Mouse (Mus musculus) retina, postnatal 7 days (tissue): ENCODE data around the gene Sp7.
"Not testable (repeated sequence)": the region's sequence is repeated elsewhere in the genome, so short reads cannot be mapped to it uniquely, and the experiment has no call there.

Source experiments
- DNase-seq: peaks from one replicate; pipeline ENCODE4 v3.0.0-alpha.2; 2012; ENCODE audit warnings: low read depth, low spot score

Sp7 gene

DNA sequence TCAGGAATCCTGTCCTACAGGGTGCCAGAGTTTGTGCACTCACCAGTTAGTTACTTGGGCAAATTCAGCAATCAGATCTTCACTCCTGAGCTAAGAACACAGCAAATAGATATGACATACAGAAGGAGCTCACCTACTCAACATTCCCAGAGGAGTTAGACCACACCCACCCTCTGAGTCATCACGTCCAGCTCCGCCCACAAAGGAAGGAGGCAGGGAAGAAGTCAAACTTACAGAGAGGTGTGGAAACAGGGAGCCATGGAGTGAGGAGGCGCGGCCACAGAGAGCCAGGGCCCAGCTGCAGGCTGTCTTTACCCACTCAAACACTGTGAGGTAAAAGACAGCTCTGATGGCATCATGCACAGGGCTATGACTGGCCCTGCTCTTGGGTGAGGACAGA is 20.5 kb downstream of the Sp7 start:
- DNase-seq, result no peak

DNA sequence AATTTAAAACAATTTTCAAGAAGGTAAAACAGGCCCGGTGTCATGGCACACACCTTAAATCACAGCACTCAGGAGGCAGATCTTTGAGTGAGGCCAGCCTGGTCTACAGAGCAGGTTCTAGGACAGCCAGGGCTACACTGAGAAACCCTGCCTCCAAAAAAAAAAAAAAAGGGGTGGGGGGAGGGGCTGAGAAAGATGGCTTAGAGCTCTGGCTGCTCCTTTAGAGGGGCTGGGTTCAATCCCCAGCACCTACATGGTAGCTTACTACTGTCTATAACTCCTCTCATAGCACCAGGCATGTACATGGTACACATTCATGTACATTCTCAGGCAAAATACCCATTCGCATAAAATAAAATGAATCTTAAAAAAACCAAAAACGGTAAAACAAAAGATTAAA is 22.5 kb downstream of the Sp7 start:
- DNase-seq, result no peak

DNA sequence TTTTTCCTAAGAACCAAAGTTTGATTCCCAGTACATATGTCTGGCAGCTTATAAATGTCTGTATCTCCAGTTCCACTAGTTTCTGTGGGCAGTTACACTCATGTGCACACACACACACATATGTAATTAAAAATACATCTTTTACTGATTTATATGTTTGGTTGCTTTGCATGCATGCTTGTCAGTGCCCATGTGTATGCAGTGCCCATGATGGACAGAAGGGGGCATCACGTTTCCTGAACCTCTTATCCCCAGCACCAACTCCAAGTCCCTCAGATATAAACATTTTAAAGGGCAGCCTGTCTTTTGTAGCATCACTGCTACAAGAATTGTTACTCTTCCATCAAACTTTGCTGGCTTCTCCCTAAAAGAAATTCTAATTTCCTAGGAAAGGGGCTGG is 25.4 kb downstream of the Sp7 start:
- no peak for DNase-seq

DNA sequence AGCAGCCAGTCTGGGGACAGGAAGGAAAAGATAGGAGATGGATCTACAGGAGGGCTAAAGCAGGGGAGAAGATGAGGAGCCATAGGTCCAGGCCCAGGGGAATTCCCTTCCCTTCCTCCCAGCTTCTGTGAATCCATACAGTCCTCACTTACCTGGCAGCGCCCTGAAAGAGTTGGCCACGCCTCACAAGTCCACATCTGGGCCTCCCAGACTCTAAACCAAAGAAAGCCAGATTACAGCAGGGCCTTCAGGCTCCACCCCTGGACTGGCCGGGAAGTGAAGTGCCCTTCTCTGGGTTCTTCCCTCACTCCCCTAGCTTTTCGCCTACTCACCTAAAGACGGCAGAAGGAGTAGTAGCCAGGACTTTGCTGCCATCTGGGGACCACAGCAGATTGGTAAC is 27.4 kb downstream of the Sp7 start:
- no peak for DNase-seq

DNA sequence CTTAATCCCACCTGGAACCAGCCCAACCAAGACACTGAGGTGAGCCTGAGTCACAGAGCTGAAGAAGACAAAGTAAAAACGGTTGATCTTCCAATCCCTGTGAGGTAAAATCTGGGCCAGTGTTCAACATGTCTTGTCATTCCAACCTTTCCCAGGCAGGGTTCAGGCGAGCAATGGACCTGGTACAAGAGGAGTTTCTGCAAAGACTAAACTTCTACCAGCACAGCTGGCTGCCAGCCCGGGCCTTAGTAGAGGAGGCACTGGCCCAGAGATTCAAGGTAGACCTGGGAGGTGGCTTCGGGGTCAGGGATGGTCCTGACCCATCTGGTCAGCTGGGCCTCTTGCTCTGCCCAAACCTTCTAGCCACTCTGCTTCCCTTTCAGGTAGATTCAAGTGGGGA is 30.0 kb downstream of the Sp7 start:
- no peak for DNase-seq

DNA sequence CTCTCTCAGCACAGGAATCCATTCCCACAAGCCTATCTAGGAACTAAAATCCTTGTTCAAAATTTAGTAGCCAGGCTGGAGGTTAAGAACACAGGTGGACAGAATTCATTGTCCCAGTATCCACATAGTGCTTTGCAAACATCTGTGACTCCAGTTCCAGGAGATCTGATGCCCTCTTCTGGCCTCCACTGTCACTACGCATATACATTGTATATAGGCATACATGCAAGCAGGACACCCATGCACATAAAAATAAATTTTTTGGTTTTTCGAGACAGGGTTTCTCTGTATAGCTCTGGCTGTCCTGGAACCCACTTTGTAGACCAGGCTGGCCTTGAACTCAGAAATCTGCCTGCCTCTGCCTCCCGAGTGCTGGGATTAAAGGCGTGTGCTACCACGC is 31.1 kb downstream of the Sp7 start:
- not testable (repeated sequence) for DNase-seq

DNA sequence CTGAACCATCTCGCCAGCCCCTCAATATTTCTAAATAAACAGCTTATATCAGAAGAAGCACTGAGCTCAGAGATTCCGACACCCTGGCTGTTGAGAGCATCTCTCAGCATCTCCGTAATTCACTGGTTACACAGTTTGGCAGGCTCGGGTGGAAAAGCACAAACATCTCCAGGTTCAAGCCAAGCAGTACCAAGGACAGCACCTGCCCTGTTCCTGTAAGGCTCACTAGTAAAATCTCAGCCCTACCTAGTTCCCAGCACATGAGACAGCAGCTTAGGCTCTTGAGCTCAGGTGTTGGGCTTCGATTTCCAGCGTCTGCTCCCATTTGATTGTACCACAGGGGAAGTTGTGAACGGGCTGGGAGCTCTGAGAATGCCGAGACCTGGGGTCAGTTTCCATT is 31.7 kb downstream of the Sp7 start:
- no peak for DNase-seq

DNA sequence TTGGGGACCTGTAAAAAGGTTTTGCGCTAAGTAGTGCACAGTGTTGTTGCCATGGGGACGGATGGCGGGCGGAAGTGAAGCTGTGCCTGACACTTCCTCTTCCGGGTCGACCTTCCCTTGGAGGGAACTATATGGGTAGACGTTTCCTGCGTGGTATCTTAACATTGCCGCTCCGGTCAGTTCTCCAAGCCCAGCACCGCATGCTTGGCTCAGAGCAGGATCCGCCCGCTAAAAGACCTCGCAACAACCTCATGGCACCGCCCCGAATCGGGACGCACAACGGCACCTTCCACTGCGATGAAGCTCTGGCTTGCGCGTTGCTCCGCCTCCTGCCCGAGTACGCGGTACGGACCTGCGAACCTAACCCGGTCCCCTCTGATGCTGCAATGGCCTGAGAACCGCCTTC is 35.4 kb downstream of the Sp7 start, which contains the start of gene Myg1:
TSS of gene Myg1 (plus strand) at position 100 of the 406 bp plus-strand sequence.
- DNase-seq, result peak; percentile 79

DNA sequence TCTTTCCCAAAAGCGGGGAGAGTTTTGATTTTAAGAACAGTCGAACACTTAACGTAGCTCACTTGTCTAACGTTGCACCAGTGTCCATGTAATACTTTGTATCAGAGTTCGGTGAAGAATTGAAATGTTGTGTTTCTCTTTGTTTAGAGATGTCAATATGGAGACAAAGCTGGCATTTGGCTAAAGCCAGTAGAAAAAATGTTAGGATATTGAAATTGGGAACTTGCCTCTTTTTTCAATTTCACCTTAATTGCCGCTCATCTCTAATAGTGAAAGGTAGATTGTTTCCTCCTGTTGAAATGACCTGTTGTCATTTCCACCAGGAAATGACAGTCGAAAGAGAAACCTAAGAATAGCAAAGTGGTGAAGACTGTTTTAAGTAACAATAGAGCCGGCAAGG is 40.1 kb downstream of the Sp7 start:
- DNase-seq, result no peak

DNA sequence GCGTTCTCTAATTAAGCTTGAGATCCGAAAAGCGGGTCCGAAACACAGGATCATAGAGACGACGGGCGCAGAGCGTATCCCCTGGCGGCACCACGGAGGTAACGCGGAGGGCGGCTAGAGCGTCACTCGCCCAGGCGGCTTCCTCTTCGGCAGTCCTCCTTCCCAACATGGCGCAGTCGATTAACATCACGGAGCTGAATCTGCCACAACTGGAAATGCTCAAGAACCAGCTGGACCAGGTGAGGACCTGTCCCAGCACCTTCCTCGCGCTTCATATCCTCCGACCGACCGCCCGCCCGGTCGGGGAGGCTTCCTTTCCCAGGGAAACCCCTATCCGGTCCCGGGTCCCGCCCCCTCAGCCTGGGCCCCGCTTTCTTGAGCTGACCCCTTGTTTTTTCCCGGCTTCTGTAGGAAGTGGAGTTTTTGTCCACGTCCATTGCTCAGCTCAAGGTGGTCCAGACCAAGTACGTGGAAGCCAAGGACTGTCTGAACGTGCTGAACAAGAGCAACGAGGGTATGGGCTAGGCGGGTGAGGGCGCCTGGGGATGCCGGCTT is 40.9 kb downstream of the Sp7 start, which contains the start of gene Pfdn5:
TSS of gene Pfdn5 (plus strand) at position 95 of the 555 bp plus-strand sequence.
- peak; percentile 68 for DNase-seq

DNA sequence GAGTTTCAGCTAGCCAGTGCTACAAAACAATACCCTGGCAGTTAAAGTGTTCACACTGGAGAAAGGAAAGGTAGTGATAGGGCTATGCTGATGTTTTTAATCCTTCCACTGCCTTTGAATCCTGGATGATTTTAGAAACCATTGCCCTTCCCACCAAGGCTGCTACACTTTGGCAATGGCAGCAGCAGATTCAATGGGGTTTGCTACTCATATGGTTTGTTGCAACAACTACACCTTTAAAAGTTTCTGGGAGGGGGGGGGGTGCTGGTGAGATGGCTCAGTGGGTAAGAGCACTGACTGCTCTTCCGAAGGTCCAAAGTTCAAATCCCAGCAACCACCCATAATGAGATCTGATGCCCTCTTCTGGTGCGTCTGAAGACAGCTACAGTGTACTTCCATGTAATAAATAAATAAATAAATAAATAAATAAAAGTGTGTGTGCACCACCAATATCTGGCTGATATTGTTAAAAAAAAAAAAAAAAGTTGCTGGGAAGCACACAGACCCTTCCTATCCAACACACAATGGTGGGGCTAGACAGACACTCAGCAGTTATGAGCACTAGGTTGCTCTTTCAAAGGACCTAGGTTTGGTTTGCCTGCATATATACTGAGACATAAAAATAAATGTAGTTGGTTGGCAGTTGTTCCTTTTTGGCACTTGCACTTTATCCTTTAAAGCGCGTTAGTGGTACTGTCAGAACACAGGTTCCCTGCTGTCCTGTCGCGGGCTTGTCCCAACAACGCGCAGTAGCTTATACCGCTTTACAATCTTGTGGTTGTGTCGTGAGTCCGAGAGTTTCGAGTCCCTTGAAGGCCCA is 42.1 kb downstream of the Sp7 start:
- no peak for DNase-seq

DNA sequence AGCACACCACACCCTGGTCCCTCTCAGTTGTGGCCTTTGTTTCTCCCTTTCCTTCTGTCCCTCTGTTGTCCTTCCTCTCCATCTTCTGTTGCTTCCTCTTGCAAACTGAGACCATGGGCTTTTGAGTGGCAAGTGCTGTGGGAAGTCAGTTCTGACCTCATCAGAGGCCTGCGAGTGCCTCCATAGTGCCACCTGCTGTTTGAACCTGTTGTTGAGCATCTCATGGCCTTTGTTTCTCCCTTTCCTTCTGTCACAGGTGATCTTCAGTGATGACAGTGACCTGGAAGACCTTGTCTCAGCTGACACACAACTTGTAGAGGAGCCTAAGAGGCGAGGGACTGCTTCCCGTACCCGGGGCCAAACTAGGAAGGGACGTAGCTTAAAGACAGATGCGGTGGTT is 50.7 kb downstream of the Sp7 start:
- DNase-seq, result peak; percentile 46

DNA sequence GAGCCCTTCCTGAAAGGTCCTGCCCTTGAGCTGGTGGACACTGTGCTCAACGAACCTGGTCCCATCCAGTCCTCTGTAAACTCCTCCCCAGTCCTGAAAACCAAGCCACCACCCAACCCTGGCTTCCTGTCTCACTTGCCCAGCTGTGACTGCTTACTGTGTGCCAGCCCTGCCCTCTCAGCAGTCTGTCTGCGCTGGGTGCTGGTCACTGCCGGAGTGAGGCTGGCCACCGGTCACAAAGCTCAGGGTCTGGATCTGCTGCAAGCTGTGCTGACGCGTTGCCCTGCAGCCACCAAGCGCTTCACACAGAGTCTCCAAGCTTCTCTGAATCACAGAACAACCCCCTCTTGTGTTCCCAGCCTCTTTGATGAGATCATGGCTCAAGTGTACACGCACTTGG is 51.7 kb downstream of the Sp7 start:
- DNase-seq, result no peak

DNA sequence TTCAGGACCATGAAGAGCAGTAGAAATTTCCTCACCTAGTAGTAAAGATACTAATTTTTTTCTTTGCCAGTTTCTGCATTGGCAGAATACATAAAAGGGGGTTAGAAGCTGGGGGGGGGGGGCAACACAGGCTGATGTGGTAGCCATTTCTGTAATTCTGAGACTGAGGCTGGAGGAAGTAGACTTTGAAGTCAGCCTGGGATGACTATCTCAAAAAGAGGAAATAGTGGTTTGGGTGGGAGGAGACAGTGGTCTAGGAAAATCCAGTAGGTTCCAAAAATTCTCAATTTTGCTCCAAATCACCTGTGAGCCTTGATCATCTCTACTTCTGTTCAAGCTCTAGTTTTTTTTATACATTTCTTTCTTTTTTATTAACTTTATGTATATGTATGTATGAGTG is 55.5 kb downstream of the Sp7 start:
- no peak for DNase-seq

DNA sequence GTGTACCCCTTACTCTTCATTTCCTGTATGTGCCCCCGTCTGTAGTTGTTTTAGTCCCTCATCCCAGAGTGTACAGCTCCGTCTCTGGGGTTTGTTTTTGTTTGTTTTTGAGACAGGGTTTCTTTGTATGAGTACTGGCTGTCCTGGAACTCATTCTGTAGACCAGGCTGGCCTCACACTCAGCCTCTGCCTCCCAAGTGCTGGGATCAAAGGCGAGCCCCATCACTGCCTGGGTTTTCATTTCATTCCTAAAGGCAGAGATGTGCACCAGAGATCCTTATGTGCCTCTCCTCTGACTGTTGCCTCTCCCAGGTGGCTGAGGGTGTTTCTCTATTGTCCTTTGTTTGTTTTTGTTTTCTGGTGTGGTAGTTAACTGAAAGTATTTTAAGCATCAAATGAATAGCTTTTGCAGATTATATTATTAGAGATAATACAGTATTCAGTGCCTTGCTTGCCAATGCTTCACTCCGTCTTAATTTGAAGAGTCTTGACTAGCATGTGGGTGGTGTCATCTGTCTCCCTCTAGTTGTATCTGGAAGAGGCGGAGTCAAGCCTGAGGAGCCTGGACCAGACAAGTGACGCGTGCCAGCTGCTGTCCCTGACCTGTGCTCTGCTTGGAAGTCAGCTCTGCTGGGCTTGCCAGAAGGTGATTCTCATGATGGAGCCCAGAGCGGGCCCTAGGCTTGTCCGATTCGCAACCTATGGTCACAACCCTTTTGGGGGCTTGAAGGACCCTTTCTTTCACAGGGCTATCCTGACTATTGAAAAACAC is 56.7 kb downstream of the Sp7 start:
- DNase-seq, result no peak

DNA sequence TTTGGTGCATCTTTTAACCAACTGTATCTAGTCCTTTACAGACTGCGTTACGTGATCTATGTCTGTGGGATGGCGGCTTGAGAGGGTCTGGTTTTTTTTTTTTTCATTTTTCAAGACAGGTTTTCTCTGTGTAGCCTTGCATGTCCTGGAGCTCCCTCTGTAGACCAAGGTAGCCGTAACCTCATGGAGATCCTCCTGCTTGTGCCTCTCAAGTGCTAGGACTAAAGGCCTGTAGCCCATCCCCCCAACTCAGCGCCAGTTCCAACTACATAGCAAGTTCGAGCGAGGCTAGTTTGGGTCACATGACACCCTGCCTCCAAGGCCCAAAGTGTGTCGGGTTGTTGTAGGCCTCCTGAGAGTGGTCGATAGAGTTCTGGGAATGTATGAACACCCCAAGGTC is 58.3 kb downstream of the Sp7 start:
- no peak for DNase-seq
